Mouse (Mus musculus): ENCODE data around the gene Lcorl. TPM values are rescaled to one million over a fixed set of nuclear protein-coding genes. Genes with fewer than 3 reads are reported as not detected.
"Not testable (repeated sequence)": the region's sequence is repeated elsewhere in the genome, so short reads cannot be mapped to it uniquely, and the experiment has no call there.

Gene Lcorl
- total RNA-seq, 4 experiments from 2014 or later: 5.5 to 7.8 (median 6.0) TPM

GRCm38 (mm10) chr5:45709653-45710052 lies 147.8 kb downstream of the Lcorl start:
- DNase-seq (ENCODE audit: low spot score in 2 of 2): no peak

DNA sequence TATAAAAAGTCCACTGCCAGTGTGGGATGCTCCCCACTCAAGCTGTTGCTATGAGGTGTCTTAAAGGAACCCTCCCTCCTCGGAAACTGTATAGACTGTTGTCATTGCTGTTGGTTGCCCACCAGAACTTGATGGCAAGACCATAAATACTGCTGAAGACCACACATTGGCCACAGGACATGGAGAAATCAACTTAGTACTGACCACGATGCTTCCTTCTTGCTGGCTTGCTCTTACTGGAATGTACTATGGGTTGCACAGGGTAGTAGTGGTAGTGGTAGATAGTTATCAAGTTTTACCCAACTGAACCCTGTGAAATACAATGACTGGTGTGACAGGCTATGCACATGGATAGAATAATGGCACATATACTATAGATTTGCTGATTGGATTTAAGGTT lies 150.6 kb downstream of the Lcorl start:
- no peak for DNase-seq (ENCODE audit: low spot score in 2 of 2)

GRCm38 (mm10) chr5:45691678-45692077 lies 165.7 kb downstream of the Lcorl start:
- DNase-seq (ENCODE audit: low spot score in 2 of 2): no peak

- DNase-seq (ENCODE audit: low spot score in 2 of 2): no peak
These were observed 166.6 kb downstream of the Lcorl start for GRCm38 (mm10) chr5:45690802-45691201.

DNA sequence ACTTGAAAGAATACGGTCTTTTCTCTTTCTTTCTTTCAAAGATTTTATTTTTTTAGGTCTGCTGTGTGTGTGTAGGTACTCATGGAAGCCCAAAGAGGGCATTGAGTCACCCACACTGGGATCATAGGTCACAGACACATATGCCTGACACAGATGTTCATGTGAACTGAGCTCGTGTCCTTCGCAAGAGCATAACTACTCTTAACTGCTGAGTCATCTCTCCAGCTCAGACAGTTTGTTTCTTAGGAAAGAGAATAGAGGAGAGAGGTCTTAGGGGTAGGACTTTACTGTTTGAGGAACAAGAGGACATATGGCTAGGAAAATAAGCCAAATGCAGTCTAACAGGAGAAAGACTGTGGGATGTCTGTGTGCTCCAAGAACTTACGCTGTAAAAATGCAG lies 168.3 kb downstream of the Lcorl start:
- DNase-seq (ENCODE audit: low spot score in 2 of 2): no peak

GRCm38 (mm10) chr5:45686223-45686622 lies 171.2 kb downstream of the Lcorl start:
- no peak for DNase-seq (ENCODE audit: low spot score in 2 of 2)

GRCm38 (mm10) chr5:45685243-45685642 lies 172.2 kb downstream of the Lcorl start:
- no peak for DNase-seq (ENCODE audit: low spot score in 2 of 2)

DNA sequence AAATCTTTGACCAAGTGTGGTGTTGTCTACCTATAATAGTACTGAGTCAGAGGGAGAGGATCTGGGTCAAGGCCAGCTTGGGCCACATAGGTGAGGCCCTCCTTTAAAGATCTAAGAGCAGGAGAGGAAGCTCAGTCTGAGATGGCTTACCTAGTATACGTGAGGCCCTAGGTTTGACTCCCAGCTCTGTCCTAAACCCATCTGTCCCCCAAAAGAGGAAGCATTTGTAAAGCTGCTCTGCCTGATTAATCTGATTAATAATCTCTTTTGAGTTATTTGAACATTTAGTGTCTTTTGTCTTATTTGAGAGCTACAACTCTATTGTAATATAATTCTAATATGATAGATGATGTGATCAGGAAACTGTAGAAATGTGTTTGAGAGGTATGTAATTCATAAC lies 174.0 kb downstream of the Lcorl start:
- DNase-seq (ENCODE audit: low spot score in 2 of 2): no peak

DNA sequence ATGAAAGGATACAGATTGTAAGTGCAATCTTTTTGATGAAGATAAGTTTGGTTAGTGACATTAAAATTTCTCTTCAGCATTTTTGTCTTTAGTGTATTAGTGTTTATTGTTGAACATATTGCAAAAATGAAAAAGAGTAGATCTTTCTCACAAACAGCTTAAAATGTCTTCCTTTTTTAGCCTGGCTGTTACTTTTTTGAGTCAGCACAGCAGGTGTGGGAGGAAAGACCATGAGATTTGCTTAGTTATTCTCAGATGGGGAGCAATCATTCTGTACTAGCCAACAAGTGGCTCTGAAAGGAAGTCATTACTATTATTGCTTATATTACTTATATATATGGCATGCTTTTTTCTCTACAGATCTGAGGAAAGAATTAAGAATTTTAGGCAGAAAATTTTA lies 177.5 kb downstream of the Lcorl start:
- no peak for DNase-seq (ENCODE audit: low spot score in 2 of 2)

- DNase-seq (ENCODE audit: low spot score in 2 of 2): no peak
These were observed 179.8 kb downstream of the Lcorl start for GRCm38 (mm10) chr5:45677639-45678038.

DNA sequence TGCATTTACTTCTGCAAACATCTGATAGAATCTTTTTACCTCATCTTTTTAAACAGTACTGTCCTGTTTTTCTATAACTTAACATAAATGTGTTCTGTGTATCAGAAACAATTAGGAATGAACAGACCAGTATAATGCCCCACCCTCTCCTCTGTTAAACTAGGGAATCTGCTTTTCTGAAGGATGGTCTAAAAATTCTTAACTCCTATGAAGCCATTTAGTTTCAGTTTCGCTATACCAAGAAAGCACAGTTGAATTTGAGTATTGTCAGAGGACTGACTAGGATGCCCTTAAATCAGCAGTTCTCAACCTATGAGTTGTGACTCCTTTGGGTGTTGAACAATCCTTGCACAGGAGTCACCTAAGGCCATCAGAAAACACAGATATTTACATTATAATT lies 182.4 kb downstream of the Lcorl start:
- DNase-seq (ENCODE audit: low spot score in 2 of 2): no peak

- DNase-seq (ENCODE audit: low spot score in 2 of 2): no peak
These were observed 186.4 kb downstream of the Lcorl start for GRCm38 (mm10) chr5:45670894-45671494.

GRCm38 (mm10) chr5:45670280-45670670 lies 187.1 kb downstream of the Lcorl start:
- no peak for DNase-seq (ENCODE audit: low spot score in 2 of 2)

DNA sequence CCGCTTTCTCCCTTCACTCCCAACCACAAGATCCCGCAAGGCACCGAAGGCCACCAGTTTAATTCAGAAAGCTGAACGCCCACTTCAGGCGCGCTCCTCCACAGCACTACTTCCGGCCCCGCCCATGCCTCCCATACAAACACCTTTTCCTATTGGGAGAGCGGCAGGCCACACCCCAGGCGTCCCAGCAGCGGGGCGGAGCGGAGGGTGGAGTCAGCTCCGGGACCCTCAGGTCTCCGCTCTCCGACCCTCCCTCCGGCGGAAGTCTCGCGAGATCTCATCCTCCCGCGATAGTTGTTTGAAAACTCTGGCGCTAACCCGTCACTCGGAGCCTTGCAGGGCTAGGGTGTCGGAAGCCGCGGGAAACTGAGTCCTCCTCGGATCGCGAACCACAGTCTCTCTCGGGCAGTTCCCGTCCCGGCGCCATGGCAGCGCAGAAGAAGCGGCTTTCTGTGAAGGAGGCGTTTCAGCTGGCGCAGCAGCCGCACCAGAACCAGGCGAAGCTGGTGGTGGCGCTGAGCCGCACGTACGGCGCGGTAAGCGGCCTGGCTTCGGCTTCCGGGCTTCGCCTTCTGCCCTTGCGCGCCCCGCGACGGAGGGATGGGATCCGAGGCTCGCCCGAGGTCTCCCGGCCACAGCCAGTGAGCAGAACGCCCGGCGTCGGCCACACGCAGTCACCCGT lies 187.7 kb downstream of the Lcorl start, which contains the start of gene Ncapg:
TSS of gene Ncapg (plus strand) at position 322 of the 682 bp plus-strand sequence.
- DNase-seq (ENCODE audit: low spot score in 2 of 2): peak; percentile 98

DNA sequence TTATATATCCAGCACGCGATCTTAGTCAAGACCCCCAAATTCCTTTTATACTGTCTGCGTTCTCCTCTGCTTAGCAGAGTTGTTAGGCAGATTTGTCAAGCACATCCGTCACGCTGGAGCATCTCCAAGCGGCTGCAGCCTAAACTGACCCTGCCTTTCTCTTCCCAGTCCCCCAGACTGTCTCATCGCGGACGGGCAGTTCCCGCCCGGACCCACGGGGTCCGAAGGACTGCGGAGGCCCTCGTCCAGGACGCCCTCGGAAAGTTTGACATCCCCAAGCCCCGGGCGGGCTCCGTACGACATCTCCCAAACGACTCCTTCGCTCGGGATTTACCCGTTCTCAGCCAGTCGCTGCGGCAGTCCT lies 188.2 kb downstream of the Lcorl start:
- DNase-seq (ENCODE audit: low spot score in 2 of 2): no peak

GRCm38 (mm10) chr5:45668831-45669230 lies 188.6 kb downstream of the Lcorl start:
- DNase-seq (ENCODE audit: low spot score in 2 of 2): no peak

GRCm38 (mm10) chr5:45668324-45668723 lies 189.1 kb downstream of the Lcorl start:
- no peak for DNase-seq (ENCODE audit: low spot score in 2 of 2)

DNA sequence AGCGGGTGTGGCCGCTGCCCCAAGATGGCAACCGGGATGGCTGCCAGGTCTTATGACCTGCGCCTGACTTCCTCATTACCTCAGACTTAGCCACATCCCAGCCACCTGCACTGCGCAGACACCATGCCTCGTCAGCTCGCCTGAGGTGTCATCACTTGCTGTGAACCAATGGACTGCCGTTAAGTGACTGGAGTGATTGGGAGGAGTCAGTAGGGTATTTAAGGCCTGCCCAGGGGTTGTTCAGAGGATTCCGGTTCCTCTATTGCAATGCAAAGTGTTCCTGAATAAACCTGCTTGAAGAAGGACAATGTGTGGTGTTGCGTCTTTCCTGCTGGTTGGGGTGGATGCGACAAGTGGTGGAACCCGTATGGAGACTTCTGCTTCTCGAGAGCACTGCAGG lies 199.0 kb downstream of the Lcorl start:
- not testable (repeated sequence) for DNase-seq (ENCODE audit: low spot score in 2 of 2)

DNA sequence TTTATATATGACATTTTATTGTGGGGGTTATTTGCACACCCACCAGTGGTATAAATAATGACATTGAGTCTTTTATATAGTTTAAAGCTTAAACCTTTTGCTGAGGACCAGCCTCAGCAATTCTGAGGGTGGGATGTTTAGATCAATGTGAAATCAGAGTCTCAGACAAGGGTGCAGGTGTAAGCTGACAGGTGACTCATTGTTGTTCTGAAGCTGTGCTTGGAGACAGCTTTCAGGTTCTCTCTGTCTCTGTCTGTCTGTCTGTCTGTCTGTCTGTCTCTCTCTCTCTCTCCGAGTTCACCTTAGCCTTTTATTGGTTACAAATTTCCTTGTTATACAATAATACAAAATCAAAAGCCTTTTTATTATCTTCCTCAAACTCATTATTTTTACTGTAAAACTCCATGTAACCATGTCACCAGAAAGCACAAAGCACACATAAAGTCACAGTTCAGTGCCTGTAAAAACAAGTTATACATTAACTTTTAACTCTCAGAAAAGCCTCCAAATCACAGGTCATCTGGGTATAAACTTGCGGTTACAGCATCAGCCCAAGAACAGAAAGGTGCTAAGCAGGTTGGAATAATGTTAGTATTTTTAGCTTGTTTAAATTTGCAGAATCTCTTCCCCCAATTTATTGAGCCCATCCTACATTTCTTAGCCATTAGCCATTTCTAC lies 206.2 kb downstream of the Lcorl start:
- DNase-seq (ENCODE audit: low spot score in 2 of 2): no peak
